Mouse (Mus musculus) lung, postnatal 0 days (tissue): ENCODE results near the gene S100a4.

ENCODE experiments used
- CTCF ChIP-seq: IDR thresholded peaks from 2 replicates; pipeline ENCODE4 v1.5.1; 2016; ENCODE audit warnings: antibody characterized with exemption, mild to moderate bottlenecking
- EP300 ChIP-seq: IDR thresholded peaks from 2 replicates; pipeline ENCODE4 v1.6.1; 2016; ENCODE audit warnings: antibody characterized with exemption, mild to moderate bottlenecking, control low read depth

DNA sequence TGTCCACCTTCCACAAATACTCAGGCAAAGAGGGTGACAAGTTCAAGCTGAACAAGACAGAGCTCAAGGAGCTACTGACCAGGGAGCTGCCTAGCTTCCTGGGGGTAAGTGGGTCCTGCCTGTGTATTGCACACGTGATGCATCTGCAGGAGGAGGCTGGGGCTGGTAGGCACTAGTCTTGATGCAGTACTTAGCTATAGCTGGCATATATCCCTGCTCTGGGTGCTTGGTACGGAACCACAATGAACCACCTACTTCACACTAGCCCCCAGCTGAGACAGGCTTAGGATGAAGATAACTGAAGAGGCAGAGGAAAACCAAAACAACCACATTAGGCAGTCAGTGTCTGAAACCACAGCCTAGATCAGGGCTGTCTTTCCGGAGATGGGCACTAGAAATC, 1.5 kb downstream of the S100a4 start:
- TF ChIP-seq EP300 (no peak), CTCF (no peak)
